Comparison of ENCODE assay signal across 11 mouse cellular contexts in genomic region chr8:125503808-125504207, GRCm38 (mm10).
"Had no signal": no experiment of that assay in that cellular context is flagged by ENCODE, and none has a peak within 500 bp of the region (broad histone marks: within the 10 kb centered on the region; RNA-seq: fewer than 3 reads in every experiment).

No protein-coding gene starts in this region.

- H3K27ac ChIP-seq: lung, embryonic 15.5 days; macrophage; midbrain, embryonic 13.5 days; stomach, embryonic 15.5 days; stomach, postnatal 0 days had no signal

- H3K4me1 ChIP-seq: megakaryocyte, embryonic 14.5 days had no signal

- H3K36me3 ChIP-seq: lung, embryonic 15.5 days; midbrain, embryonic 13.5 days; midbrain, embryonic 15.5 days; stomach, embryonic 15.5 days had no signal

- ATAC-seq: midbrain, embryonic 13.5 days had no signal

- H3K4me3 ChIP-seq: lung, embryonic 15.5 days; megakaryocyte, embryonic 14.5 days; midbrain, embryonic 13.5 days; midbrain, embryonic 15.5 days; stomach, embryonic 15.5 days had no signal

- H3K9me3 ChIP-seq: lung, embryonic 15.5 days; megakaryocyte, embryonic 14.5 days; midbrain, embryonic 13.5 days; midbrain, embryonic 15.5 days; stomach, embryonic 15.5 days had no signal

- DNase-seq: lung, adult 2 months; right cerebral cortex, postnatal 14 days had no signal

- H3K9ac ChIP-seq: liver, postnatal 0 days; lung, embryonic 15.5 days; midbrain, embryonic 15.5 days; stomach, embryonic 15.5 days had no signal

- H3K4me2 ChIP-seq: lung, embryonic 15.5 days; midbrain, embryonic 11.5 days; midbrain, embryonic 13.5 days; midbrain, embryonic 15.5 days; stomach, embryonic 15.5 days had no signal

- H3K27me3 ChIP-seq: lung, embryonic 15.5 days; midbrain, embryonic 15.5 days; stomach, embryonic 15.5 days had no signal
